Mouse (Mus musculus): ENCODE measurements around the gene Vdac1. TPM values are rescaled to one million over a fixed set of nuclear protein-coding genes. Genes with fewer than 3 reads are reported as not detected.
A peak's percentile ranks its signal among the peaks of the same experiment; 100 is the strongest.

Vdac1 gene
- polyA plus RNA-seq, 1 experiment from 2014 or later, result 180 TPM

DNA sequence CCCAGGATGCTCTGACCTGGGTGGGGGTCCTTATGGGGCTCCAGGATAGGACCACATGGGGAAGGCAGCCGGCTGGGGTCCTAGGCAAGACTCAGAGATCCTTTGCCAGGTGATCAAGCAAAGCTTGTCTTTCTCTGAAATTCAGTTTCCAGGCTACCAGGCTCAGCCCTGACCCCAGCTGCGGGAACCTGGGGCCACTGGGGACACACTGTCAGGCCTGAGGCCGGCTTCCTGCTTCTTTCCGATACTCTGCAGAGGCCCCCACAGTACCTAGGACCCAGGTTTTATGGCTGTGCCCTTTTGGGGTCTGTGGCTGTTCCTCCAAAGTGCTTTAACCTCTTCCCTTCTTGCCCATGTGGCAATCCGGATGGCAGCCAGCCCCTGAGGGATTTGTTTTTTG lies 19.2 kb upstream of the Vdac1 start:
- H3K4me2 ChIP-seq (replicated peaks; ENCODE audit: low read depth), result no peak overlapping the region
- no peak overlapping the region for H3K4me3 ChIP-seq (ENCODE audit: low read depth, low read length)
- no peak overlapping the region for H3K9ac ChIP-seq (ENCODE audit: low read depth, low read length)
- H3K27me3 ChIP-seq (replicated peaks; ENCODE audit: control insufficient read depth, insufficient read depth, low read length), result no peaks in the 10 kb centered on the region
- H3K9me3 ChIP-seq (ENCODE audit: control insufficient read depth), result no peaks in the 10 kb centered on the region
- no peak for TF ChIP-seq CTCF (IDR thresholded peaks at IDR 0.05; ENCODE audit: low read depth)
- 72% methylated on average over 5 of the region's 5 CpGs for WGBS
- H3K4me1 ChIP-seq (replicated peaks; ENCODE audit: control insufficient read depth, insufficient read depth, low read length), result no peaks in the 10 kb centered on the region
- ATAC-seq, result no peak
- no peak overlapping the region for H3K27ac ChIP-seq (ENCODE audit: low read depth, low read length)
- H3K36me3 ChIP-seq (ENCODE audit: control insufficient read depth, insufficient read depth), result no peaks in the 10 kb centered on the region

DNA sequence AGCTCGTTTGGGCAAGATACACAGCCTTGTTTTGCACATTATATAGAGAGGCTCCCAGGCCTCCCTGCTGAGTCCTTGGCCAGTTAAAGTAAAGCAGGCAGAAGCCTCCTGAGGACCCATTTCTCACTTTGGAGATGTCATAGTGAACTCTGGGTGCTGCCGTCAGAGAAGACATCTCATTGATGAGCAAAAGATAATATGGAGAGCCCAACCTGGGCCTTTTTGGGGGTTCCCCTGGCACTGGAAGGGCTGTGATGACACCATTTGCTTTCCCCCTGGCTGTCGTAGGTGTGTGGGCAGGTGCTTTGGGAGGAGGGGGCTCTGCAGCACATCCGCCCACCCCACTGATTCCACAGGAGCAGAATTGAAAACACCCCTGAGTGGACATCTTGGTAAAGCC lies 18.4 kb upstream of the Vdac1 start:
- Histone ChIP-seq H3K9ac (ENCODE audit: low read depth, low read length) (no peak overlapping the region), H3K27ac (ENCODE audit: low read depth, low read length) (no peak overlapping the region), H3K4me2 (replicated peaks; ENCODE audit: low read depth) (no peak overlapping the region), H3K4me3 (ENCODE audit: low read depth, low read length) (no peak overlapping the region), H3K9me3 (ENCODE audit: control insufficient read depth) (no peaks in the 10 kb centered on the region), H3K4me1 (replicated peaks; ENCODE audit: control insufficient read depth, insufficient read depth, low read length) (no peaks in the 10 kb centered on the region), H3K36me3 (ENCODE audit: control insufficient read depth, insufficient read depth) (no peaks in the 10 kb centered on the region), H3K27me3 (replicated peaks; ENCODE audit: control insufficient read depth, insufficient read depth, low read length) (no peaks in the 10 kb centered on the region)
- WGBS, result 82% methylated on average over 4 of the region's 4 CpGs
- no peak for ATAC-seq
- no peak for TF ChIP-seq CTCF (IDR thresholded peaks at IDR 0.05; ENCODE audit: low read depth)

DNA sequence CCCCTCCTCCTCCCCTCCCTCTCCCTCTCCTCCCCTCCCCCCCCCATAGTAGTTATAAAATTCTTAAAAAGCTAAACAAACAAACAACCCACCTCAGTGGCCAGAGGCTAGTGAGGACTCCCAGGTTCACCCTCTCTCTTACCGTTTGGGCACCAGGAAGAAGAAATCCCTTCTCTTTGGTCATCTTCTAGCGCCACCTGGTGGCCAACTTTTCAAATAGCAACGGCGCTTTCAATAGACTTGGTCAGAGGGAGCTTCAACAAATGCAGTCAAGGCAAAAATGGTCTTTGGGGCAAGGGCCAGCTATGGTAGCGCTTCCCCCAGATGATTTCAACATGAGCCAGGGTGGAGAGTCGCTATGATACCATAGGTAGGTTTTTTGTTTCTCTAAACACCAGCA lies 17.5 kb upstream of the Vdac1 start:
- Histone ChIP-seq H3K4me1 (replicated peaks; ENCODE audit: control insufficient read depth, insufficient read depth, low read length) (no peaks in the 10 kb centered on the region), H3K9ac (ENCODE audit: low read depth, low read length) (no peak overlapping the region), H3K36me3 (ENCODE audit: control insufficient read depth, insufficient read depth) (no peaks in the 10 kb centered on the region), H3K9me3 (ENCODE audit: control insufficient read depth) (no peaks in the 10 kb centered on the region), H3K4me2 (replicated peaks; ENCODE audit: low read depth) (peak overlapping the region; percentile 30; the same call in 1 of the 2 replicates), H3K4me3 (ENCODE audit: low read depth, low read length) (no peak overlapping the region), H3K27ac (ENCODE audit: low read depth, low read length) (no peak overlapping the region), H3K27me3 (replicated peaks; ENCODE audit: control insufficient read depth, insufficient read depth, low read length) (no peaks in the 10 kb centered on the region)
- WGBS, result 3% methylated on average over 6 of the region's 6 CpGs
- ATAC-seq, result no peak
- TF ChIP-seq CTCF (IDR thresholded peaks at IDR 0.05; ENCODE audit: low read depth), result peak; percentile 86

DNA sequence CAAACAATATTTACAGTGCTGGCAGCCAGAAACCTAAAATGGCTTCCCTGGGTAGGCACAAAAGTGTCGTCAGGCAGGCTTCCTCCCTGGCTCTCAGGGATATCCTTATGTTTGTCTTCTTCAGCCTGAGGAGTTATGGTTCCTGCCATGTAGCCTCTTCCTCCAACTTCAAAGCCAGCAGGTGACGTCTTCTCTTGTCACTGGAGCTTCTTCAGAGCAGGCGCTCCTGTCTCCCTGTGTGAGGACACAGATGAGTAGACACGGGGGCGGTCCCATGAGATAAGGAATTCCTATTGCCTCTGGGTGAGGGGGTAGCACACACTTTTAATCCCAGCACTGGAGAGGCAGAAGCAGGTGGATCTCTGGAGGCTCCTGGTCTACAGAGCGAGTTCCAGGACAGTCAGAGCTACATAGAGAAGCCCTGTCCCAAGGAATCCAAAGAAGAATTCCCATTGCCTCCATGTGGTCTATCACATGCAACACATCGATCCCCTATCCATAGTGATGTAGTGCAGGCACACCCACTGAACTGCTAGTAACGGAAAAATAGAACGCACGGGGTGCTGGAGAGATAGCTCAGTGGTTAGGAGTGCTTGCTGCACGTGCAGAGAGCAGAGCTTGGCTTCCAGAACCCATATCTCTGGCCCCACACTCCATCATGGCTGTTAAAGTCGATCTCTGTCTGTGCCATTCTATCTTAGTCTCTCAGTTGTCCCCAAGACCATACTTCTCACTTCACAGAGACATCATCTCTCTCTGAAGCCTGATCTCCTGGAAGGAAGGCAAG lies 15.5 kb upstream of the Vdac1 start:
- no peak overlapping the region for H3K27ac ChIP-seq (ENCODE audit: low read depth, low read length)
- WGBS, result 76% methylated on average over 12 of the region's 12 CpGs
- H3K9me3 ChIP-seq (ENCODE audit: control insufficient read depth), result no peaks in the 10 kb centered on the region
- no peak for TF ChIP-seq CTCF (IDR thresholded peaks at IDR 0.05; ENCODE audit: low read depth)
- no peak overlapping the region for H3K9ac ChIP-seq (ENCODE audit: low read depth, low read length)
- no peak overlapping the region for H3K4me3 ChIP-seq (ENCODE audit: low read depth, low read length)
- ATAC-seq, result no peak
- no peaks in the 10 kb centered on the region for H3K4me1 ChIP-seq (replicated peaks; ENCODE audit: control insufficient read depth, insufficient read depth, low read length)
- H3K36me3 ChIP-seq (ENCODE audit: control insufficient read depth, insufficient read depth), result no peaks in the 10 kb centered on the region
- H3K4me2 ChIP-seq (replicated peaks; ENCODE audit: low read depth), result no peak overlapping the region
- H3K27me3 ChIP-seq (replicated peaks; ENCODE audit: control insufficient read depth, insufficient read depth, low read length), result no peaks in the 10 kb centered on the region

DNA sequence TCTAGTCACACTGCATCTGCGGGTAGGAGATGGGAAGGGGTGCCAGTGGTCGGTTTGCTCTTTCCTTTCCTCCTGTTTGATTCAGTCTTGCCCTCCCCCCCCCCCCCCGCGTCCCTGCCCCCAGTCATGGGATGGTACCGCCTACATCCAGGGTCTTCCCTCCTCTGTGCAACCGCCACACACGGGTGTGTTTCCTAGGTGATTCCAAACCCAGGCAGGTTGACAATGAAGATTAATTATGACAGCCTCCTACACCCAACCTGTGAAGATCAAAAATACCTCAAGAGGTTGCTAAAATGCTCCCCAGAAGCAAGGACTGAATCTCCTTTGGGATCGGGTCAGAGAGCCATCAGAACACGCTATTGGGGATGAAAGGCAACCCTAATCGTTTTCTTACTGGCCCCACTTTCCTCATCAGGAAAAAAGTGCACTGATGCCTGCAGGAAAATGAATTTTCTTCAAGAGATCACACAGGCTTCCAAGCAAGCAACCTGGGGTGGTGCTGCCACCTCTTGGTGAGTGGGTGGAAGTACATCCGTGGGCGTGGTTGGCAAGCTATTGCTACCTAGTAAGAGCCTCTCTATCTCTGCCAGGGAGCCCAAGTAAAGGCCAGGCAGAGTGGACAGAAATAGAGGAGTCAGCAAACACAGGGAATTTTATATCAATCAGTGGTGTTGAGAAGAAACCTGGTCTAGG lies 14.6 kb upstream of the Vdac1 start:
- no peak overlapping the region for H3K27ac ChIP-seq (ENCODE audit: low read depth, low read length)
- no peaks in the 10 kb centered on the region for H3K27me3 ChIP-seq (replicated peaks; ENCODE audit: control insufficient read depth, insufficient read depth, low read length)
- H3K4me2 ChIP-seq (replicated peaks; ENCODE audit: low read depth), result peak overlapping the region; percentile 64
- peak; percentile 96 for TF ChIP-seq CTCF (IDR thresholded peaks at IDR 0.05; ENCODE audit: low read depth)
- no peaks in the 10 kb centered on the region for H3K4me1 ChIP-seq (replicated peaks; ENCODE audit: control insufficient read depth, insufficient read depth, low read length)
- no peak overlapping the region for H3K9ac ChIP-seq (ENCODE audit: low read depth, low read length)
- peak overlapping the region; percentile 31 for H3K4me3 ChIP-seq (ENCODE audit: low read depth, low read length)
- 11% methylated on average over 10 of the region's 12 CpGs for WGBS
- H3K9me3 ChIP-seq (ENCODE audit: control insufficient read depth), result no peaks in the 10 kb centered on the region
- ATAC-seq, result peak; percentile 32; the same call in 1 of the 2 replicates
- H3K36me3 ChIP-seq (ENCODE audit: control insufficient read depth, insufficient read depth), result no peaks in the 10 kb centered on the region

DNA sequence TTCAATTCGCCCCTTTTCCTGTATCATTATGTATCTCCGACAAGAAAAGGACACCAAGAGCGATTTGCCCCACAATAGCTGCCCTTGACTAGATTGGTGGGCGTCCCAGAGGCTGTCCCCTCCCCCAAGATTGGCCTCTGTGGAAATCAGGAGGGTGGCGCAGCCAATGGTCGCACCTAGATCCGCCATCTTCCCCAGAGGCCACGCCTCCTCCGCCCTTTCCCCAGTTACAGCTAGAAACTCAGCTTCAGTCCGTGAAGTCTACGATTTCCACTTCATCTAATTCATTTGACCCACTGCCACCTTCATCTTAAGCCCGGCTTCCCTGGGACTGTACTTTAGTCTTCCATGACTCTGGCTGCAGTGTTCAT lies 14.0 kb upstream of the Vdac1 start:
- Histone ChIP-seq H3K9me3 (ENCODE audit: control insufficient read depth) (no peaks in the 10 kb centered on the region), H3K27me3 (replicated peaks; ENCODE audit: control insufficient read depth, insufficient read depth, low read length) (no peaks in the 10 kb centered on the region), H3K9ac (ENCODE audit: low read depth, low read length) (no peak overlapping the region), H3K4me1 (replicated peaks; ENCODE audit: control insufficient read depth, insufficient read depth, low read length) (no peaks in the 10 kb centered on the region), H3K4me3 (ENCODE audit: low read depth, low read length) (peak overlapping the region; percentile 31), H3K36me3 (ENCODE audit: control insufficient read depth, insufficient read depth) (no peaks in the 10 kb centered on the region), H3K4me2 (replicated peaks; ENCODE audit: low read depth) (peak overlapping the region; percentile 64), H3K27ac (ENCODE audit: low read depth, low read length) (no peak overlapping the region)
- TF ChIP-seq CTCF (IDR thresholded peaks at IDR 0.05; ENCODE audit: low read depth), result no peak
- 3% methylated on average over 12 of the region's 12 CpGs for WGBS
- ATAC-seq, result peak; percentile 39; the same call in 1 of the 2 replicates
